Mouse (Mus musculus) testis, adult 10 weeks (tissue): ENCODE data around the gene Insig2. TPM values are rescaled to one million over a fixed set of nuclear protein-coding genes. Genes with fewer than 3 reads are reported as not detected.

ENCODE experiments used
- polyA plus RNA-seq: library from polyadenylated mRNA; stranded (reverse); fragments of 350-450 nt; fragmentation: Illumina TruSeq; extraction: RNeasy Lipid Tissue Mini Kit (QIAGEN cat#74804); gene quantifications from one replicate; pipeline ENCODE4 v1.2.3, GENCODE M21; 2014; ENCODE audit warnings: low read depth, low replicate concordance

Insig2 gene
- polyA plus RNA-seq = 113 TPM

GRCm38 (mm10) chr1:121332485-121332884 lies at the start of gene Insig2:
Gene Insig2 (minus strand): TSS chr1:121332589.

Other genes starting within 250 kb of the Insig2 start
- gene Ccdc93, start 98.5 kb upstream of the Insig2 start, polyA plus RNA-seq = 26.0 TPM
- 4.1 TPM for gene Htr5b, start 195.9 kb upstream of the Insig2 start, polyA plus RNA-seq
- 102 TPM for gene Ddx18, start 235.4 kb upstream of the Insig2 start, polyA plus RNA-seq